Mouse (Mus musculus) hindbrain, postnatal 0 days (tissue): ENCODE results near the gene Tnni2. TPM values are rescaled to one million over a fixed set of nuclear protein-coding genes. Genes with fewer than 3 reads are reported as not detected.

Source experiments
- ATAC-seq: fragments of 200-750 bp; cut with Nextera tagmentation; 2 replicates; pipeline ENCODE4 v1.8.0; 2017; ENCODE audit warnings: mild to moderate bottlenecking, moderate TSS enrichment, moderate library complexity
- DNase-seq: peaks from one replicate; pipeline ENCODE4 v3.0.0-alpha.2; 2015; ENCODE audit warnings: low spot score
- H3K27ac ChIP-seq: fragments of 300-500 bp; sonication (generic); 2 replicates; pipeline ENCODE4 v1.5.1; 2014; ENCODE audit warnings: mild to moderate bottlenecking
- H3K27me3 ChIP-seq: fragments of 300-500 bp; sonication (generic); 2 replicates; pipeline ENCODE4 v1.6.1; 2014; ENCODE audit warnings: low read length, mixed read lengths; ENCODE audit not compliant: insufficient read depth
- H3K36me3 ChIP-seq: fragments of 300-500 bp; sonication (generic); 2 replicates; pipeline ENCODE4 v1.6.1; 2014; ENCODE audit warnings: low read length, mixed read lengths; ENCODE audit not compliant: insufficient read depth
- H3K4me1 ChIP-seq: fragments of 300-500 bp; sonication (generic); 2 replicates; pipeline ENCODE4 v1.6.1; 2014; ENCODE audit warnings: antibody characterized with exemption, low read length, mixed read lengths; ENCODE audit not compliant: insufficient read depth
- H3K4me2 ChIP-seq: fragments of 300-500 bp; sonication (generic); 2 replicates; pipeline ENCODE4 v1.6.1; 2014; ENCODE audit warnings: low read depth, mild to moderate bottlenecking, low read length, moderate library complexity, mixed read lengths
- H3K4me3 ChIP-seq: fragments of 300-500 bp; sonication (generic); 2 replicates; pipeline ENCODE4 v1.5.1; 2014; ENCODE audit warnings: low read length
- H3K9ac ChIP-seq: fragments of 300-500 bp; sonication (generic); replicated peaks from 2 replicates; pipeline ENCODE4 v1.6.1; 2014; ENCODE audit warnings: mild to moderate bottlenecking, low read length, moderate library complexity, mixed read lengths
- H3K9me3 ChIP-seq: fragments of 300-500 bp; sonication (generic); 2 replicates; pipeline ENCODE4 v1.6.1; 2016; ENCODE audit warnings: low read length, mixed read lengths
- CTCF ChIP-seq: IDR thresholded peaks from 2 replicates; pipeline ENCODE4 v1.5.1; 2016; ENCODE audit warnings: antibody characterized with exemption, control low read depth, low read depth
- WGBS: fragments of 180-500 bp; shearing (Covaris S2); extraction: QIAGEN DNeasy Blood & Tissue Kit; methylation state at CpG from one replicate; pipeline ENCODE4 v1.1.7; 2014; 5-methylcytosine and 5-hydroxymethylcytosine counted together
- polyA plus RNA-seq: library from polyadenylated mRNA; unstranded; fragments of >200 nt; fragmentation: Nextera tagmentation; extraction: Ambion mirVana; gene quantifications from 2 replicates; pipeline ENCODE4 v1.2.1, GENCODE M21; 2015
- total RNA-seq: library from RNA; depleted of rRNA; stranded (reverse); fragments of >200 nt; gene quantifications from 2 replicates; pipeline ENCODE4 v1.2.3, GENCODE M21; 2014

Gene Tnni2
- total and polyA plus RNA-seq, 2 experiments from 2014 or later, result 0.63 to 1.3 TPM

DNA sequence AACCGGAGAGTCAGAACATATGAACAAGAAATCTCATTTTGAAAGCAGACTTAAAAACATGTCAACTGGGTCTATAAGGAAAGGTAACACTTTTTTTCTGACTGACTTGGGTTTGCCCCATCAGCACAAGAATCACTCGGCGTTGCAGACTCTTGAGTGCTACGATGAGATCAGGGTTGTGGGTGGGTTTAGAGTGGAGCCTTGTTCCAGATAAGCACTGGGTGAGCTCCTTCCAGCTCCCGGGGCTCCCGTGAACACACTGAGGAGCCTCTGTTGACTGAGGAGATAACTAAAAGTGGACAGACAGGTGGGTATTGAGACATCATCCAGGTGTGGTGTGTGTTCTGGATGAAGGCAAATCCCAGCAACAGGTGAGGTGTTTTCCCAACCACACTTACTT, 28.3 kb upstream of the Tnni2 start:
- Histone ChIP-seq H3K27ac (no peak overlapping the region), H3K36me3 (no peaks in the 10 kb centered on the region), H3K27me3 (no peaks in the 10 kb centered on the region; the same call in 1 of the 2 replicates), H3K4me3 (no peak overlapping the region), H3K4me2 (no peak overlapping the region), H3K9ac (no peak overlapping the region), H3K9me3 (no peaks in the 10 kb centered on the region), H3K4me1 (no peaks in the 10 kb centered on the region)
- no peak for TF ChIP-seq CTCF
- ATAC-seq (no peak), DNase-seq (no peak)
- WGBS, result 92% methylated on average over 6 of the region's 6 CpGs

DNA sequence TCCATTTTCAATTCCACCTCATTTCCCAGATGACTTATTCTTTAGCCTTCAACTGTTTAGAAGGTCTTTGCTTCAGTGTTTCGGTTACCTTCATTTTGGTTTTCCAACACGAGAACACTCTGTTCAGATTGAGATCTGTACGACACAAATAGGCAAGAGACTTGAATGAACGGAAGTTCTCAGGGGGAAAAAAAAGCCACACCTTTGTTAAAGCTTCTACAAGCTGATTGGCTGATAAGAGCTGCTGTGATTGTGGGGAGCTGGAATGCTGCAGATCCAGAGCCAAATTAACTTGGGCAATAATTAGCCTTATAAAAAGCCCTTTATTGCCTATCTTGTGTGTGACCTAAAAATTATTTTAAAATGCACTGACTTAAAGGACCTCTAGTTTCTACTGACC, 26.3 kb upstream of the Tnni2 start:
- no peak overlapping the region for H3K4me3 ChIP-seq
- DNase-seq, result no peak
- no peak overlapping the region for H3K9ac ChIP-seq
- no peak for ATAC-seq
- 57% methylated on average over 4 of the region's 4 CpGs for WGBS
- no peaks in the 10 kb centered on the region for H3K4me1 ChIP-seq
- H3K4me2 ChIP-seq, result no peak overlapping the region
- no peaks in the 10 kb centered on the region for H3K9me3 ChIP-seq
- TF ChIP-seq CTCF, result no peak
- no peaks in the 10 kb centered on the region; the same call in 1 of the 2 replicates for H3K27me3 ChIP-seq
- no peaks in the 10 kb centered on the region for H3K36me3 ChIP-seq
- no peak overlapping the region for H3K27ac ChIP-seq

DNA sequence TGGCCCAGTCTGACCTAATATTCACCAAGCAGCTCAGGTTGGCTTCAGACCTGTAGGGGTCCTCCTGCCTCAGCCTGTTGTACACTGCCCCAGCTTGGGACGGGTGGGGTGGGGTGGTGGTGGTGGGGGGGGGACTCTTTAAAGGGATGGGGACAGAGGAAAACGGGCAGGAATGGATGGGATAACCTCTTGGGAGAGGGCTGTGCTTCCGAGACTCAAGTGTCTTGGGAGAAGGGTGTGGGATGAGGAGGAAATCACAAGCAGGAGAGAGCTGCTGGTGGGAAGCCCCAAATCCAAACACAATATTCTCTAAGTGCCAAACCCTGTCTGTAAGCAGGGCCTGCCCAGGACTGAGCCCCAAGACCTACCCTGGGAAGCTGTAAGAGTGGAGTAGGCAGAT, 25.4 kb upstream of the Tnni2 start:
- Histone ChIP-seq H3K9ac (no peak overlapping the region), H3K4me3 (no peak overlapping the region), H3K27ac (no peak overlapping the region), H3K36me3 (no peaks in the 10 kb centered on the region), H3K27me3 (no peaks in the 10 kb centered on the region; the same call in 1 of the 2 replicates), H3K4me2 (no peak overlapping the region), H3K4me1 (no peaks in the 10 kb centered on the region), H3K9me3 (no peaks in the 10 kb centered on the region)
- 67% methylated on average over 3 of the region's 3 CpGs for WGBS
- DNase-seq (no peak), ATAC-seq (no peak)
- no peak for TF ChIP-seq CTCF

DNA sequence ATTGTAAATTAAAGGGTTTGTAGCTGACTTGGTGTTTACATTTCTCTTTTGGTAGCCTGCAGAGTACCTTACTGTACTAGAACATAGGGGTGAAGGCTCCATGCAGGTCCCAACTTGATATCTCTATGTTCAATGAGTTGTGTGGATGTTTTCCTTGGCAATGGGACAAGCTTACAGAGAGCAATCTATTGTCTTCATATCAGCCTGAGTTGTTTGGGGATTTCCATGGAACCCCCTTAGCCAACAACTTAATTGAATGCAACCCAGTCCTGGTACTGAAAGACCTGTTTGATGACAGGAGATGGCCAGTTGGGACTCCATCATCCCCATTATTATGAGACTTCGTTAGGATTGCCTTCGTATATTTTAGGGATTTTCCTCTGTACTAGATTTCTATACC, 23.6 kb upstream of the Tnni2 start:
- no peak overlapping the region for H3K9ac ChIP-seq
- H3K27ac ChIP-seq, result no peak overlapping the region
- no peaks in the 10 kb centered on the region for H3K9me3 ChIP-seq
- H3K36me3 ChIP-seq, result no peaks in the 10 kb centered on the region
- TF ChIP-seq CTCF, result no peak
- DNase-seq, result no peak
- no peak for ATAC-seq
- H3K4me1 ChIP-seq, result no peaks in the 10 kb centered on the region
- no peak overlapping the region for H3K4me3 ChIP-seq
- WGBS, result 93% methylated on average over 2 of the region's 2 CpGs
- no peak overlapping the region for H3K4me2 ChIP-seq
- H3K27me3 ChIP-seq, result no peaks in the 10 kb centered on the region; the same call in 1 of the 2 replicates

DNA sequence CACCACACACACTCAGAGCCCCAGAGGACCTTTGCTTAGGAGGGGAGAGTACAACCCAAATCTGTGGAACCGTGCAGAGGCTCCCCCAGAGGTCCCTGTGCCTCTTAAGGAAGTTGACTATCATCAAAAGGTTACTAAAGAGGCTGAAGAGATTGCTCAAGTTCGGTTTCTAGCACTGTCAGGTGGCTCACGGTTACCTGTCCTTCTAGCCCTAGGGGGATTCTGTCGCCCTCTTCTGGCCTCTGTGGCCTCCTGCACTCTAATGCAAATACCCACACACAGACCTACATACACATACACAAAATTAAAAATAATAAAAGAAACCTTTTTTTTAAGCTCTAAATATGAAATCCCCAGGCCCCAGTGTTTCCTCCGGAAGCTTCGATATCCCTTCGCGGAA, 22.9 kb upstream of the Tnni2 start:
- TF ChIP-seq CTCF, result no peak
- Histone ChIP-seq H3K9ac (no peak overlapping the region), H3K9me3 (no peaks in the 10 kb centered on the region), H3K27me3 (no peaks in the 10 kb centered on the region; the same call in 1 of the 2 replicates), H3K27ac (no peak overlapping the region), H3K4me3 (no peak overlapping the region), H3K4me2 (no peak overlapping the region), H3K36me3 (no peaks in the 10 kb centered on the region), H3K4me1 (no peaks in the 10 kb centered on the region)
- no peak for ATAC-seq
- DNase-seq, result no peak
- 87% methylated on average over 8 of the region's 8 CpGs for WGBS

DNA sequence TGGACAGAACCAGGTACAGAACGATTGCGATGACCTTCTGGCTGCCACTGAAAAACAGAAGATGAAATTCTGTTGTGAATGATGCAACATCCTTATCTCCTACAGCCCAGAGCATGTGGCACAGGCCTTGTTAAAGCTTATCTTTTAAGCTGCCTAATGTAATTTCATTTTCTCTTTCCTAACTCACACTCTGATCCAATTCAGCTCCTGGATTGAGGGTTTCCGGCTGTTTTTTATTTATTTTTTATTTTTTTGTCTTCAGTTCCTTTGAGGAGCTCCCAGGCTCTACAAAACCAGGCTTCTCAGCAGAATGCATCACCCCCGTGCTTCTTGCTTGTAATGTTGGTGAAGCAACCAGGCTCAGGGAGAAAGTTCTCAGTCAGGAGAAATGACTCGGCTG, 21.7 kb upstream of the Tnni2 start:
- H3K9me3 ChIP-seq, result no peaks in the 10 kb centered on the region
- DNase-seq (no peak), ATAC-seq (no peak)
- H3K9ac ChIP-seq, result no peak overlapping the region
- no peaks in the 10 kb centered on the region for H3K36me3 ChIP-seq
- no peak overlapping the region for H3K4me3 ChIP-seq
- no peaks in the 10 kb centered on the region for H3K4me1 ChIP-seq
- H3K4me2 ChIP-seq, result no peak overlapping the region
- 82% methylated on average over 5 of the region's 5 CpGs for WGBS
- H3K27ac ChIP-seq, result no peak overlapping the region
- no peak for TF ChIP-seq CTCF
- no peaks in the 10 kb centered on the region; the same call in 1 of the 2 replicates for H3K27me3 ChIP-seq

DNA sequence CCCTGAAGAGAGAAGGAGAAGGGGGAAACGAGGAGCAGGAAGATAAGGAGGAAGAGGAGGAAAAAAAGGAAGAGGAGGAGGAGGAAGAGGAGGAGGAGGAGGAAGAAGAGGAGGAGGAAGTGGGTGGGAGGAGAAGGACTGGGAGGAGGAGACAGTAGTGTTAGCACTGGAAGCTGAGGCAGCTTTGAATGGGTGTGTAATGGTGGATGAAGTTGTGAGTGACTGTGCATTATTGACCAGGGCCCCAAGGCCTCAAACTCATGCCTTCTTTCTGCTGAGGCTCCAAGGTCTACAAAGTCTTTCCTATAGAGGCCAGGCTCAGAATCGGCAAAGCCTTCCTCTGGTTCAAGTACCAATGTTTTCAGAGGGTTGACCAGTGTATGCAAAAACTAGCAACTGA, 19.8 kb upstream of the Tnni2 start:
- no peak for TF ChIP-seq CTCF
- no peak for ATAC-seq
- DNase-seq, result no peak
- Histone ChIP-seq H3K9ac (no peak overlapping the region), H3K4me1 (no peaks in the 10 kb centered on the region), H3K4me2 (no peak overlapping the region), H3K9me3 (no peaks in the 10 kb centered on the region), H3K36me3 (no peaks in the 10 kb centered on the region), H3K27ac (no peak overlapping the region), H3K27me3 (no peaks in the 10 kb centered on the region), H3K4me3 (no peak overlapping the region)
- 76% methylated on average over 2 of the region's 2 CpGs for WGBS
